Mouse (Mus musculus): ENCODE results near the gene Ggps1.
"Not testable (repeated sequence)": the region's sequence is repeated elsewhere in the genome, so short reads cannot be mapped to it uniquely, and the experiment has no call there.

The Ggps1 gene

DNA sequence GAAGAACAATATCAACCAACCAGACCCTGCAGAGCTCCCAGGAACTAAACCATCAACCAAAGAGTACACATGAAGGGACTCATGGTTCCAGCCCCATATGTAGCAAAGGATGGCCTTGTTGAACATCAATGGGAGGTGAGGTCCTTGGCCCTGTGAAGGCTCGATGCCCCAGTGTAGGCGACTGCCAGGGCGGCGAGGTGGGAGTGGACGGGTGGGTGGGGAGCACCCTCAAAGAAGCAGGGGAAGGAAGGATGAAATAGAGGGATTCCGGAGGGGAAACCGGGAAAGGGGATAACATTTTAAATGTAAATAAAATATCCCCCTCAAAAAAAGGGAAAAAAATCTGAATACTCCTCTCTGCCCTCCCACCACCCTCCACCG lies 24.4 kb downstream of the Ggps1 start:
- no peak for DNase-seq (ENCODE audit: low read depth, low spot score)

DNA sequence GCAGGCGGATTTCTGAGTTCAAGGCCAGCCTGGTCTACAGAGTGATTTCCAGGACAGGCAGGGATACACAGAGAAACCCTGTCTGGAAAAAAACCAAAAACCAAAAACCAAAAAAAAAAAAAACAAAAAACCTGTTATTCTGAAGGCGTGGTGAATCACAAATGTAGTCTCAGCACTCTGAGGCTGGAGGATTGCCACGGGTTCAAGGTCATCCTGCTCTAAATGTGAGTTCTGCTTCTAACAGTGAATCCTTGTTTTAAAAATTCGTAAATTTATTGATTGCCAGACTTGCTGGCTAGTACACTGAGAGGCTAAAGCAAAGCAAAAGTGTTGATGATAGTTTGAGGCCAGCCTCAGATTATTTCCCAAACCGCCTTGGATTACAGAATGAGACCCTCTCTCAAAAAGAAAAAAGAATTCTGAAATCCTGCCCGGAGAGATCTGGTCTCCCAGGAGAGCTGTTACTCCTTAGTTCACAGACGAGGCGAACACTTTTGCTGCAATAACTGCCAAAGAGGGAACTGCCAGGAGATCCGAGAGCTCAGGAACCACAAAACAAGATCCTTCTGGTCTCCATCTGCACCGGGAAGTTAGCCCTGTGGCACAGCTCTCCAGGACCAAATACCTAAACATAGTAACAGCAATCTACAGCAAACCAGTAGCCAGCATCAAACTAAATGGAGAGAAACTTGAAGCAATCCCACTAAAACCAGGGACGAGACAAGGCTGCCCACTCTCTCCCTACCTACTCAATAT lies 27.2 kb downstream of the Ggps1 start:
- peak; percentile 15 for DNase-seq (ENCODE audit: low read depth, low spot score)

DNA sequence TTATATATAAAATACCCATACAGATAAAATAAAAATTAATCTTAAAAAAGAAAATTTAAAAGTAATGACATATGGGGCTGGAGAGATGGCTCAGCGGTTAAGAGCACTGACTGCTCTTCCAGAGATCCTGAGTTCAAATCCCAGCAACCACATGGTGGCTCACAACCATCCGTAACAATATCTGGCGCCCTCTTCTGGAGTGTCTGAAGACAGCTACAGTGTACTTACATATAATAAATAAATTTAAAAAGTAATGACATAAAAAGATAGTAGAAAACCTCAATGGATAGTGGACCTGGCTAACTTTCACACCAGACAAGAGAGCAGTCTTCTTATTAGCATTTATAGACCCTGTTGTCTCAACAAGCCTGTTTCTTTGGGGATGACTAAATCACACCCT lies 27.9 kb downstream of the Ggps1 start:
- DNase-seq (ENCODE audit: low read depth, low spot score), result not testable (repeated sequence)

DNA sequence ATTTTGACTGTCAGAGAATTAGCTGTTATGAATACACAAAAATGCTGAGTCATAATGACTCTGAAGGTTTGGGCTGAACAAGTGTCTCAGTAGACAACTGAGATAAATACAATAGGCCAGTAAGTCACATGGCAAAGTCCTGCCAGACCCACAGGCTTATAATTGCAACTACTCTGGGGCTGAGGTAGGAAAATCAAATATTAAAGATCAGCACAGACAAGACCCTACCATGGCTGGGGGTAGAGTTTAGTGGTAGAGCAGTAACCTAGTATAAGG lies 29.3 kb downstream of the Ggps1 start:
- no peak for DNase-seq (ENCODE audit: low read depth, low spot score)

DNA sequence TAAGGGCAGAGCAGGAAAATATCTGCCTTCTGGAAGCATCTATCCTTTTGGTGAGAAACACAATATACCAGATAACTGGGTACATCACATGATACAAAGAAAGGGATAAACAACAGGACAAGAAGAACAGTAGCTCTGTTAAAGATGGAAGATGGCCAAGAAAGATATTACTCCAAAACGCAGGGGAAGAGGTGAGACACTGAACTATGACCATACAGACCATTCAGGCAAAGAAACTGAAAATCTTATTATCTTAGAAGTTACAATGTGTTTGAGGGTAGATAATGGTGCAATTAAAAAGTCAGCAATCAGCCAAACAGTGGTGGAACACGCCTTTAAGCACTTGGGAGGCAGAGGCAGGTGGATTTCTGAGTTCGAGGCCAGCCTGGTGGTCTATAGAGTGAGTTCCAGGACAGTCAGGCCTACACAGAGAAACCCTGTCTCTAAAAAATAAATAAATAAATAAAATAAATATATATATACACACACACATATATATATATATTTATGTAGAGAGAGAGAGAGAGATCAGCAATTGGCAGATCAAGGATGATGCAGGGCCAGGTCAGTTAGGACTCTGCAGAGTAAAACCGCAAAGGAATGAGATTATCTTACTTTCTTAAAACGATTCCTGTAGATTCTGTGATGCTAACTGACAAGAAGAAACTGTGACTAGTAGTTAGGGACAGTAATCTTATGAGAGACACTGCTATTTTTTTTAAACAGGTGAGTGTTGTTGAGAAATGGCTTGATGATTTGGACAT lies 29.8 kb downstream of the Ggps1 start:
- DNase-seq (ENCODE audit: low read depth, low spot score), result no peak

DNA sequence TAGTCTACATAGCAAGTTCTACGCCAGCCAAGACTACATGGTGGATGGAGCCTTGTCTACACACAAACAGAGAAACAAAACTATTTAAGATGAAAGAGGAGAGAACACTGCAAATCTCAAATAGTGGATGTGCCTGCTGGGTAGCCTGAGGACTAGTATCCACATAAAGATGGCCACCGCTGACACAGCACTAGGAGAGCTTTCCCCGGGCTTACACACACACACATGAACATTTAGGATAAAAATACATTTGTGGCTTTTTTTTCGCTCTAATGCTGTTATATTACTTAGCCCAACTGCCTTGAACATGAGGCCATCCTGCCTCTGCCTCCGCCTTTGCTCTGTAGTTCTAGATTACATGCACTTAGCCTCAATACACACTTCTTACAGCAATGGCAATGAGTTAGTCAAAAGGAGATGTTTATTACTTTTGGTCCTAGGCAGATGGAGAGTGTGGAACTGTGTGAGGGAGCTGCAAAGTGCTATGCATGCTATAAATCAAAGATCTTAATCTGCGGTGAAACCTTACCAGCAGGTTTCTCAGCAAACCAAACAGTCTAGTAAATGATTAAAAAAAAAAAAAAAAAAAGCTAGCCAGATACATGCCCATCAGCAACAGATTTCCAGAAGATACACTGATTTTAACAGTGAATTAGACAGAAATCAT lies 37.0 kb downstream of the Ggps1 start:
- DNase-seq (ENCODE audit: low read depth, low spot score), result no peak

DNA sequence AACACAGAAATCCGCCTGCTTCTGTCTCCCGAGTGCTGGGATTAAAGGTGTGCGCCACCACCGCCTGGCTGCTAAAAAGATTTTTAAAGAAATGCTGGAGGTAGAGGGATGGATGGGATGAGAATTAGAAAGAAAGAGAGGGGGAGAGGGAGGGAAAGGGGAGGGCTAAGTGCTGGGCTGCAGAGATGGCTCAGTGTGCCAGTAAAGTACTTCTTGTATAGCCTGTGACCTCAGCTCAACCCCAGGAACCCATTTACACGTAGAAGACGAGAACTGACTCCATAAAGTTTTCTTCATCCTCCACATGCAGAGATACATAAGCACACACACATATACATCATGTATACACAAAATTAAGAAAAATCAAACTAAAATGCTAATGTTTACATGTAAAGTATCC lies 37.7 kb downstream of the Ggps1 start:
- DNase-seq (ENCODE audit: low read depth, low spot score), result no peak

- DNase-seq (ENCODE audit: low read depth, low spot score), result not testable (repeated sequence)
Observed at GRCm38 (mm10) chr13:14021417-14021816, 41.9 kb downstream of the Ggps1 start.

DNA sequence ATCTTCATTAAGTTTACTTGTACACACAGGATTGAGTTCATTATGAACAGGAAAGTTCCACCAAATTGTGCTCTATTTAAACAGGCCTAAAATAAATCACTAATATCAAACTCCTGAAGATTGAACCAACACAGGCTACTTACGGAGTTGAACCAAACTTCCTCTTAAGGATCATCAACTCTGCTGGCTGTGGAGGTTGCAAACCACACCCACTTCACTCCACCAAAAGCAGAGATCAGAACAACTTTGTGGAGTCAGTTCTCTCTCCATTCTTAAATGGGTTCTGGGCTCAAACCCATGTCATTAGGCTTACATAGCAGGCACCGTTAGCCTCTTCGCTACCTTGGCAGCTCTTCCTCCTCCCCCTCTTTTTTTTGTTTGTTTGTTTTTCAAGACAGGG lies 44.4 kb downstream of the Ggps1 start:
- DNase-seq (ENCODE audit: low read depth, low spot score), result no peak

DNA sequence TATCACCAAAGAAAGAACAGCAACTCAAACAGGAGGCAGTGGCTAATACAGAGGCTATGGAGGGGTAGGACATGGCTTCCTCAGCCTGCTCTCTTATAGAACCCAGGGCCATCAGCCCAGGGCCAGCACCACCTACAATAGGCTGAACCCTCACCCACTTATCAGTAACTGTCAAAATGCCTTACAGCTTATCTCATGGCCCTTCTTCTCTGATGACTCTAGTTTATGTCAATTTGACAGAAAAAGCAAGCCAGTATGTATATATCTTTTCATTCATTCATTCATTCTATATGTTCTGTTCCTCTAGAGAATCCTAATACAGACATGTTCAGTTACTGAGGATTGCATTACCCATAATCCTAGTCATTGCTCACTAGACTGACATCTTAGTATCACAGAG lies 45.0 kb downstream of the Ggps1 start:
- DNase-seq (ENCODE audit: low read depth, low spot score), result no peak

- no peak for DNase-seq (ENCODE audit: low read depth, low spot score)
Observed at GRCm38 (mm10) chr13:14015609-14016008, 47.7 kb downstream of the Ggps1 start.

DNA sequence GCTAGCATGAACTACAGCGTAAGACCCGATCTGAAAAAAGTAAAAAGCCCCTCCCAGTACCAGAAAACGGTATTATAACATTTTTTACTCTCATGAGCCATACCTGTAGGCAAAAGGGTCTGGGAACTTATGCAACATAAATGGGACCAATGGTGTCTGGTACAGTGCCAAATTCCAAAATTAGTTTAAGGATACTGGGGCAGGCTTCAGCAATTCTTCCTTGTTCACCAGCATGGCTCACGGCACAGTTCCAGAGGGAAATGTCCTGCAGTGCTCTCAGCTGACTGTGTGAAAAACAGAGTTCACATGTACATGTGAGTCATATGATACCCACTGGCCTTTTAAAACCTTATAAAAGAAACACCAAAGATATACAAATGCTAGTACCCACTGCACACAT lies 48.7 kb downstream of the Ggps1 start:
- DNase-seq (ENCODE audit: low read depth, low spot score), result no peak

GRCm38 (mm10) chr13:14014001-14014400 lies 49.3 kb downstream of the Ggps1 start:
- no peak for DNase-seq (ENCODE audit: low read depth, low spot score)

GRCm38 (mm10) chr13:14011454-14011995 lies 51.8 kb downstream of the Ggps1 start:
- no peak for DNase-seq (ENCODE audit: low read depth, low spot score)

- no peak for DNase-seq (ENCODE audit: low read depth, low spot score)
Observed at GRCm38 (mm10) chr13:14006056-14006455, 57.2 kb downstream of the Ggps1 start.

DNA sequence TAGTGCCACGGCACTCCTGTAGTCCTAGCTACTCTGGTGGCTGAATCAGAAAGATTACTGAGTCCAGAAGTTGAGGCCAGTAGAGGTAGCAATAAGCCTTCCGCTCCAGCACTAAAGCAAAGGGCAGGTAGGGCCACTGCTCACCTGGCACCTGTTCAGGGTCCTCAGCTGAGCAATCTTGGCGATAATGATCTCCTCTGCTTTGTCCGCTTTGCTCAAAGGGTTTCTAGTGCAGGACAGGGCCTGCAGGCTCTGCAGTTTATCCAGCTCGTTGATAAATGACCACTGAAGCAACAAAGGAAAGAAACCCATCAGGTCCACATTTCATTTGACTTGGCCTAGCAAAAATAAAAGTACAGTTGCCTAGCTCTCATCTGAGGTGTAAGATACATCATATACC lies 58.3 kb downstream of the Ggps1 start:
- DNase-seq (ENCODE audit: low read depth, low spot score), result no peak

- no peak for DNase-seq (ENCODE audit: low read depth, low spot score)
Observed at GRCm38 (mm10) chr13:14004086-14004485, 59.2 kb downstream of the Ggps1 start.

GRCm38 (mm10) chr13:14002706-14003105 lies 60.6 kb downstream of the Ggps1 start:
- DNase-seq (ENCODE audit: low read depth, low spot score), result no peak

Measured in skeletal muscle tissue, adult 2 months (tissue).